Mouse (Mus musculus): Measurements from ENCODE around the gene Ppef2. TPM values are rescaled to one million over a fixed set of nuclear protein-coding genes. Genes with fewer than 3 reads are reported as not detected.

Gene Ppef2
- total RNA-seq (2014; fragmentation: Nextera tagmentation) (not detected in 2 replicates), total RNA-seq (2017) (not detected in 2 replicates)

GRCm38 (mm10) chr5:92256218-92256617, at the start of gene Ppef2:
Gene Ppef2, minus strand, starts transcription at chr5:92256278.
- ATAC-seq (replicated peaks; ENCODE audit: low FRiP score, low TSS enrichment, poor library complexity, severe bottlenecking) = no peak

- ATAC-seq (replicated peaks; ENCODE audit: low FRiP score, low TSS enrichment, poor library complexity, severe bottlenecking) = no peak
These were observed 48.2 kb upstream of the Ppef2 start for GRCm38 (mm10) chr5:92304291-92304690.

GRCm38 (mm10) chr5:92302149-92302840, 46.2 kb upstream of the Ppef2 start:
- no peak for ATAC-seq (replicated peaks; ENCODE audit: low FRiP score, low TSS enrichment, poor library complexity, severe bottlenecking)

- no peak for ATAC-seq (replicated peaks; ENCODE audit: low FRiP score, low TSS enrichment, poor library complexity, severe bottlenecking)
These were observed 38.4 kb upstream of the Ppef2 start for GRCm38 (mm10) chr5:92294525-92294924.

GRCm38 (mm10) chr5:92291652-92292414, 35.8 kb upstream of the Ppef2 start:
- no peak for ATAC-seq (replicated peaks; ENCODE audit: low FRiP score, low TSS enrichment, poor library complexity, severe bottlenecking)

GRCm38 (mm10) chr5:92287840-92288239, 31.8 kb upstream of the Ppef2 start:
- ATAC-seq (replicated peaks; ENCODE audit: low FRiP score, low TSS enrichment, poor library complexity, severe bottlenecking) = no peak

GRCm38 (mm10) chr5:92283107-92283506, 27.0 kb upstream of the Ppef2 start:
- peak; percentile 80 for ATAC-seq (replicated peaks; ENCODE audit: low FRiP score, low TSS enrichment, poor library complexity, severe bottlenecking)

GRCm38 (mm10) chr5:92282571-92282970, 26.5 kb upstream of the Ppef2 start:
- ATAC-seq (replicated peaks; ENCODE audit: low FRiP score, low TSS enrichment, poor library complexity, severe bottlenecking) = no peak

- ATAC-seq (replicated peaks; ENCODE audit: low FRiP score, low TSS enrichment, poor library complexity, severe bottlenecking) = no peak
These were observed 23.0 kb upstream of the Ppef2 start for GRCm38 (mm10) chr5:92278942-92279537.

- ATAC-seq (replicated peaks; ENCODE audit: low FRiP score, low TSS enrichment, poor library complexity, severe bottlenecking) = peak; percentile 93
These were observed 21.6 kb upstream of the Ppef2 start, which contains the start of gene Naaa for GRCm38 (mm10) chr5:92277437-92278394. Gene Naaa, minus strand, starts transcription at chr5:92278170.

GRCm38 (mm10) chr5:92270496-92270895, 14.4 kb upstream of the Ppef2 start:
- ATAC-seq (replicated peaks; ENCODE audit: low FRiP score, low TSS enrichment, poor library complexity, severe bottlenecking) = no peak

- 0 out of 2 replicates have a peak, but pooled peaks have one; percentile 28 for ATAC-seq (replicated peaks; ENCODE audit: low FRiP score, low TSS enrichment, poor library complexity, severe bottlenecking)
These were observed 7.8 kb upstream of the Ppef2 start for GRCm38 (mm10) chr5:92263761-92264359.

- ATAC-seq (replicated peaks; ENCODE audit: low FRiP score, low TSS enrichment, poor library complexity, severe bottlenecking) = no peak
These were observed 6.6 kb upstream of the Ppef2 start for GRCm38 (mm10) chr5:92262646-92263045.

- ATAC-seq (replicated peaks; ENCODE audit: low FRiP score, low TSS enrichment, poor library complexity, severe bottlenecking) = peak; percentile 42; the same call in 1 of the 2 replicates
These were observed 1.6 kb downstream of the Ppef2 start for GRCm38 (mm10) chr5:92254476-92254875.

GRCm38 (mm10) chr5:92252797-92253343, 3.2 kb downstream of the Ppef2 start:
- no peak for ATAC-seq (replicated peaks; ENCODE audit: low FRiP score, low TSS enrichment, poor library complexity, severe bottlenecking)

GRCm38 (mm10) chr5:92252031-92252430, 4.0 kb downstream of the Ppef2 start:
- ATAC-seq (replicated peaks; ENCODE audit: low FRiP score, low TSS enrichment, poor library complexity, severe bottlenecking) = 0 out of 2 replicates have a peak, but pooled peaks have one; percentile 49

GRCm38 (mm10) chr5:92248614-92249013, 7.5 kb downstream of the Ppef2 start:
- no peak for ATAC-seq (replicated peaks; ENCODE audit: low FRiP score, low TSS enrichment, poor library complexity, severe bottlenecking)

GRCm38 (mm10) chr5:92245483-92245882, 10.6 kb downstream of the Ppef2 start:
- peak; percentile 60 for ATAC-seq (replicated peaks; ENCODE audit: low FRiP score, low TSS enrichment, poor library complexity, severe bottlenecking)
